Mouse (Mus musculus): Measurements from ENCODE around the gene Pik3cb. TPM values are rescaled to one million over a fixed set of nuclear protein-coding genes. Genes with fewer than 3 reads are reported as not detected.

Gene Pik3cb
- polyA plus RNA-seq, 1 experiment from 2014 or later = 3.1 TPM

- H3K27me3 ChIP-seq (replicated peaks) = no peaks in the 10 kb centered on the region
- no peak for ATAC-seq (ENCODE audit: low FRiP score)
- no peaks in the 10 kb centered on the region for H3K9me3 ChIP-seq (replicated peaks)
- peaks cover 4% of the 10 kb centered on the region for H3K4me1 ChIP-seq
- no peak overlapping the region for H3K4me3 ChIP-seq (replicated peaks)
- 61% methylated on average over 7 of the region's 7 CpGs for WGBS
- H3K36me3 ChIP-seq = no peaks in the 10 kb centered on the region
- H3K9ac ChIP-seq (replicated peaks) = no peak overlapping the region
- no peak overlapping the region for H3K27ac ChIP-seq (replicated peaks)
- no peak overlapping the region for H3K4me2 ChIP-seq
Measured at GRCm38 (mm10) chr9:99144416-99144989, 4.1 kb upstream of the Pik3cb start.

GRCm38 (mm10) chr9:99141618-99142017 lies 1.2 kb upstream of the Pik3cb start:
- ATAC-seq (ENCODE audit: low FRiP score) = no peak
- H3K36me3 ChIP-seq = no peaks in the 10 kb centered on the region
- peaks cover 27% of the 10 kb centered on the region for H3K4me1 ChIP-seq
- H3K4me3 ChIP-seq (replicated peaks) = no peak overlapping the region
- H3K9ac ChIP-seq (replicated peaks) = no peak overlapping the region
- H3K27ac ChIP-seq (replicated peaks) = no peak overlapping the region
- H3K27me3 ChIP-seq (replicated peaks) = no peaks in the 10 kb centered on the region
- H3K9me3 ChIP-seq (replicated peaks) = no peaks in the 10 kb centered on the region
- no peak overlapping the region for H3K4me2 ChIP-seq
- 82% methylated on average over 8 of the region's 8 CpGs for WGBS

GRCm38 (mm10) chr9:99141171-99141570 lies 750 bp upstream of the Pik3cb start:
- Histone ChIP-seq H3K4me2 (peak overlapping the region; percentile 75), H3K9ac (replicated peaks) (no peak overlapping the region), H3K4me1 (peaks cover 27% of the 10 kb centered on the region), H3K36me3 (no peaks in the 10 kb centered on the region), H3K27me3 (replicated peaks) (no peaks in the 10 kb centered on the region), H3K27ac (replicated peaks) (no peak overlapping the region), H3K9me3 (replicated peaks) (no peaks in the 10 kb centered on the region), H3K4me3 (replicated peaks) (peak overlapping the region; percentile 77; the same call in 1 of the 2 replicates)
- ATAC-seq (ENCODE audit: low FRiP score) = no peak
- WGBS = 40% methylated on average over 3 of the region's 3 CpGs

- H3K4me2 ChIP-seq = peak overlapping the region; percentile 75
- H3K9me3 ChIP-seq (replicated peaks) = no peaks in the 10 kb centered on the region
- peak overlapping the region; percentile 77 for H3K4me3 ChIP-seq (replicated peaks)
- no peaks in the 10 kb centered on the region for H3K36me3 ChIP-seq
- peaks cover 27% of the 10 kb centered on the region for H3K4me1 ChIP-seq
- WGBS = under 1% methylated on average over 31 of the region's 77 CpGs
- peak overlapping the region; percentile 96 for H3K27ac ChIP-seq (replicated peaks)
- H3K27me3 ChIP-seq (replicated peaks) = no peaks in the 10 kb centered on the region
- peak; percentile 87 for ATAC-seq (ENCODE audit: low FRiP score)
- peak overlapping the region; percentile 93 for H3K9ac ChIP-seq (replicated peaks)
Measured at GRCm38 (mm10) chr9:99139194-99140023, 1.0 kb downstream of the Pik3cb start.

DNA sequence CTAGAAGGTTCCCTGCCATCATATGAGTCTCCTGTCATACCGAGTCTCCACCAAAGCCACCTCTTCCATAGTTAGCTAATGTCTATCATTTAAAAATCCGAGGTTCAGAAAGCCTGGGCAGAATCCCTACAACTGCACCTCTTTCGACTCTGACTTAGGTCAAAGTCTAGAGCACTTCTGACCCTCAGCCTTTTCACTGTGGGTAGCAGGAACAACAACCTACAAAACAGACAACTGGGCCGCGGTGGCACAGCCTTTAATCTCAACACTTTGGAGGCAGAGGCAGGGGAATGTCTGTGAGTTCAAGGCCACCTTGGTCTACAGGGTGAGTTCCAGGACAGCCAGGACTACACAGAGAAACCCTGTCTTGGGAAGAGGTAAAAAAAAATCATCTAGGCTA lies 3.1 kb downstream of the Pik3cb start:
- H3K9ac ChIP-seq (replicated peaks) = no peak overlapping the region
- H3K9me3 ChIP-seq (replicated peaks) = no peaks in the 10 kb centered on the region
- H3K4me1 ChIP-seq = peaks cover 27% of the 10 kb centered on the region
- H3K4me2 ChIP-seq = no peak overlapping the region
- 85% methylated on average over 5 of the region's 5 CpGs for WGBS
- no peaks in the 10 kb centered on the region for H3K27me3 ChIP-seq (replicated peaks)
- H3K36me3 ChIP-seq = no peaks in the 10 kb centered on the region
- no peak for ATAC-seq (ENCODE audit: low FRiP score)
- H3K27ac ChIP-seq (replicated peaks) = no peak overlapping the region
- H3K4me3 ChIP-seq (replicated peaks) = no peak overlapping the region

GRCm38 (mm10) chr9:99131951-99132470 lies 8.4 kb downstream of the Pik3cb start:
- ATAC-seq (ENCODE audit: low FRiP score) = no peak
- no peak overlapping the region for H3K9ac ChIP-seq (replicated peaks)
- no peaks in the 10 kb centered on the region for H3K27me3 ChIP-seq (replicated peaks)
- H3K27ac ChIP-seq (replicated peaks) = no peak overlapping the region
- no peak overlapping the region for H3K4me3 ChIP-seq (replicated peaks)
- no peaks in the 10 kb centered on the region for H3K36me3 ChIP-seq
- H3K9me3 ChIP-seq (replicated peaks) = no peaks in the 10 kb centered on the region
- H3K4me1 ChIP-seq = peaks cover 1% of the 10 kb centered on the region; the same call in 1 of the 2 replicates
- H3K4me2 ChIP-seq = no peak overlapping the region
- 70% methylated on average over 3 of the region's 3 CpGs for WGBS

DNA sequence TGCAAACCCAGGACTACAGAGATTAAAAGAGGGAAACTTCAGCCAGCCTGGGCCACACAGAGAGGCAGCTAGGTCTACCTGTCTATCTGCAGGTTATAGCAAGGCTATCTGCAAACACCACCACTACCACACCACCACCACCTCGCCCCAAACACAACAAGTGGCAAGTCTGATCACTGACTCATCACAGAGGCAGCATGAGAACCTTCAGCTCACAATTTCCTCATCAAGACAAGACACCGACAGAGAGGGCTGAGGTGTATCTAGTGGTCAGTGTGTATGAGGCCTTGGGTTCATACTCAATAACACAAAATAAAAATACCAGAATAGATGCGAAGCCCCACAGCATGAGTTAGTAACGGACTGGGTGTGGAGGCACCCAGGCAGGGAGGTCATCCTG lies 9.3 kb downstream of the Pik3cb start:
- no peak for ATAC-seq (ENCODE audit: low FRiP score)
- Histone ChIP-seq H3K36me3 (no peaks in the 10 kb centered on the region), H3K4me2 (no peak overlapping the region), H3K4me1 (no peaks in the 10 kb centered on the region), H3K27me3 (replicated peaks) (no peaks in the 10 kb centered on the region), H3K9ac (replicated peaks) (no peak overlapping the region), H3K27ac (replicated peaks) (no peak overlapping the region), H3K4me3 (replicated peaks) (no peak overlapping the region), H3K9me3 (replicated peaks) (no peaks in the 10 kb centered on the region)
- 94% methylated on average over 4 of the region's 4 CpGs for WGBS

DNA sequence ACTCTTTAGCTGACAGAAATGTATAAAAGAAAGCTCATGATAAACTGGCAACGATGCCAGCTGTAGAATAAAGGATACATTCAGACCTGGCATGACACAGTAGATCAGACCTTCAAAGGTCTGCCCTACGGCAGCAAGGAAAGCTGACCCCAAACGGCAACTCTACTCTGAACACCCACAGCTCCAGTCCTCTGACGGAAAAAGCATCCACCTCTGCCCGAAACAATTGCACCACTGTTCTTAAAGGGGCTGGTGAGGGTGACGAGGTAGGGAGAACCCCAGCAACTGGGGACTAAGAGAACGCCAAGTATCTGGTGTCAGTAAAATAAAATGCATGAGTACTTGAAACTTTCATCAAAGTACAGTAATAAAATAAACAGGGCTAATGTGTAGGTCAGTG lies 12.8 kb downstream of the Pik3cb start:
- Histone ChIP-seq H3K9me3 (replicated peaks) (no peaks in the 10 kb centered on the region), H3K27ac (replicated peaks) (no peak overlapping the region), H3K27me3 (replicated peaks) (no peaks in the 10 kb centered on the region), H3K9ac (replicated peaks) (no peak overlapping the region), H3K4me1 (no peaks in the 10 kb centered on the region), H3K4me2 (no peak overlapping the region), H3K4me3 (replicated peaks) (no peak overlapping the region), H3K36me3 (no peaks in the 10 kb centered on the region)
- no peak for ATAC-seq (ENCODE audit: low FRiP score)
- 80% methylated on average over 7 of the region's 7 CpGs for WGBS

- H3K27me3 ChIP-seq (replicated peaks) = no peaks in the 10 kb centered on the region
- H3K4me2 ChIP-seq = no peak overlapping the region
- 80% methylated on average over 4 of the region's 4 CpGs for WGBS
Measured at GRCm38 (mm10) chr9:99122749-99123148, 17.7 kb downstream of the Pik3cb start.

GRCm38 (mm10) chr9:99112409-99112808 lies 28.0 kb downstream of the Pik3cb start:
- H3K4me1 ChIP-seq = no peaks in the 10 kb centered on the region; the same call in 1 of the 2 replicates
- no peaks in the 10 kb centered on the region for H3K9me3 ChIP-seq (replicated peaks)
- H3K27me3 ChIP-seq (replicated peaks) = no peaks in the 10 kb centered on the region
- H3K4me3 ChIP-seq (replicated peaks) = no peak overlapping the region
- no peak overlapping the region for H3K27ac ChIP-seq (replicated peaks)
- no peak overlapping the region for H3K9ac ChIP-seq (replicated peaks)
- WGBS = 64% methylated on average over 12 of the region's 12 CpGs
- no peaks in the 10 kb centered on the region for H3K36me3 ChIP-seq
- no peak overlapping the region for H3K4me2 ChIP-seq
- peak; percentile 65 for ATAC-seq (ENCODE audit: low FRiP score)

More at GRCm38 (mm10) chr9:99122749-99123148, 17.7 kb downstream of the Pik3cb start:
- Histone ChIP-seq H3K9ac (replicated peaks) (no peak overlapping the region), H3K4me3 (replicated peaks) (no peak overlapping the region), H3K27ac (replicated peaks) (no peak overlapping the region), H3K4me1 (0 out of 2 replicates have a peak, but pooled peaks cover 5% of the 10 kb centered on the region), H3K9me3 (replicated peaks) (no peaks in the 10 kb centered on the region), H3K36me3 (no peaks in the 10 kb centered on the region)
- ATAC-seq (ENCODE audit: low FRiP score) = no peak

DNA sequence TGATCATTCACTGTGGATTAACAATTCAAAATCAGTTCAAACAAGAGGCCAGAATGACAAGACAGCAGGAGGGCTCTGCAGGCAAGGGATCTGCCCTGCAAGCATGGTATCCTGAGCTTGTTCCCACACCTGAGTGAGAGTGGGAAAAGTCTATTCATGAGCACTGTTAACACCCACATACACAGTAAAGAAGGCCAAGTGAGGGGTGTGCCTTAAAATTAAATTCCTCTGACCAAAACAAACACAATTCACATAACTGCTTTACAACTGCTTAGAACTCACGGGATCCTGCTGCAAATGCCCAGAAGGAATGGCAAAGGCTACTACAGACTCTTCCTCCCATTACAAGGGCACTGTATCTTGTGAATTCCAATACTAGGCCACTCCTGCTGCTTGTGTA lies 29.3 kb downstream of the Pik3cb start:
- Histone ChIP-seq H3K9me3 (replicated peaks) (no peaks in the 10 kb centered on the region), H3K36me3 (no peaks in the 10 kb centered on the region), H3K4me1 (no peaks in the 10 kb centered on the region; the same call in 1 of the 2 replicates), H3K4me3 (replicated peaks) (no peak overlapping the region), H3K9ac (replicated peaks) (no peak overlapping the region), H3K27ac (replicated peaks) (no peak overlapping the region), H3K27me3 (replicated peaks) (no peaks in the 10 kb centered on the region), H3K4me2 (no peak overlapping the region)
- WGBS = 25% methylated on average over 1 of the region's 1 CpGs
- no peak for ATAC-seq (ENCODE audit: low FRiP score)

- Histone ChIP-seq H3K4me2 (no peak overlapping the region), H3K36me3 (0 out of 2 replicates have a peak, but pooled peaks cover 5% of the 10 kb centered on the region), H3K27ac (replicated peaks) (no peak overlapping the region), H3K4me3 (replicated peaks) (no peak overlapping the region), H3K9ac (replicated peaks) (no peak overlapping the region), H3K27me3 (replicated peaks) (no peaks in the 10 kb centered on the region), H3K4me1 (no peaks in the 10 kb centered on the region; the same call in 1 of the 2 replicates), H3K9me3 (replicated peaks) (no peaks in the 10 kb centered on the region)
- WGBS = 72% methylated on average over 5 of the region's 5 CpGs
- ATAC-seq (ENCODE audit: low FRiP score) = no peak
Measured at GRCm38 (mm10) chr9:99110213-99110612, 30.2 kb downstream of the Pik3cb start.
